Mouse (Mus musculus): Measurements from ENCODE around the gene Zscan21.
A peak's percentile ranks its signal among the peaks of the same experiment; 100 is the strongest.
"Not testable (repeated sequence)": the region's sequence is repeated elsewhere in the genome, so short reads cannot be mapped to it uniquely, and the experiment has no call there.

The Zscan21 gene

DNA sequence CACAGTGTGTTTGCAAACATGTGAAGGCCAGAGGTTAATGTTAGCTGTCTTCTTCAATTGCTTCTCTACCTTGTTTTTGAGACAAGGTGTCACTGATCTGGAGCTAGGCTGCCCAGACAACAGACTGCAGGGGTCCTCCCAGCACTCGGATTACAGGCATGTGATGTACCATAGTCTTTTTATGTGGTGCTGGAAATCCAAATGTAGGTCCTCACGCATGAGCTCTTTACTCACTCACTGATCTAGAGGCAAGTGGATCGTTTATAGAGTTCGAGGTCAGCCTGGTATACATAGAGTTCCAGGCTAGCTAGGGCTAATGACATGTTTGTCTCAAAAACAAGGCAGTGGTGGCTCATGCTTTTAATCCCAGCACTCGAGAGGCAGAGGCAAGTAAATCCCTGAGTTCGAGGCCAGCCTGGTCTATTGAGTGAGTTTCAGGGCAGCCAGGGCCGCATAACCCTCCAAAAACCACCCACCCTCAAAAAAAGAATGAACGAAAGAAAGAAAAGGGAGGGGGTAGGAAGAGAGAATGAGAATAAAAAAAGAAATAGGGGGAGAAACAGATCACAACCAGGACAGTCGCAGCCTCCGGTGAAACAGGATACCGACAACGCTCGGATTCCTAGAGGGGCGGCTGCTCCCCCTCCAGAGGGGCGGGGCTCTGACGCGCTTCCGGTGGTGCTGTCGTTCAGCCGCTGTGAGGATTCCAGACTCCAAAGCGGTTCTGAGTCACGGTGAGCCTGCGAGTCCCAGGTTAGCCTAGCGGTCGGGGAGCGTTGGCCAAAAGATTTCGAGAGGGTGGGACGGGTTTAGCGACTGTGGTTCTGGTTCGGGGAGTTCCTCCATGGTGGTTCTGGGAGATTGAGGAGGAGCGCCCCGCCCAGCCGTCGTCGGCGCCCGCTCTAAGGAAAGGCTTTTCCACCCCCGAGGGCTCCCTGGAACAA is at the start of gene Zscan21:
Gene Zscan21, plus strand, starts transcription at position 649 of the 944 bp plus-strand sequence.
- DNase-seq: peak; percentile 75 to 84

DNA sequence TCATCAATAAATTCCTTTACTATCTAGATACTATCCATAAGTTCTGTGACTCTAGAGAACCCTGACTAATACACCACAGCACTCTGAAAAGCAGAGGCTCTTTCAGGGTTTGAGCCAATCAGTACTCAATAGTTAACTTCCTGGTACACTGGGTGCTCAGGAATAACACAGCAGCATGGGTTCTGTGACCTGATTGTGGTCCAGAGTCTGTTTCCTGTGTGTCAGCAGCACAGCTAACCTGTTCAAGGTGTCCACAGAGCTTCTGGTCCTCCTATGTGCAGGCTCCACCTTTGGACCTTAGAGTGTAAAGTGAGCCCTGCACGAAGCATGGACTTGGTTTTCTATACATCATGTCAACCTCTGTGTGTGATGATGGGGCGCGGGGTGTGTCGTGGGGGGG is 42.9 kb upstream of the Zscan21 start:
- DNase-seq: no peak

- no peak for DNase-seq
These were observed 41.0 kb upstream of the Zscan21 start for GRCm38 (mm10) chr5:138075684-138076083.

GRCm38 (mm10) chr5:138076148-138076547 is 40.6 kb upstream of the Zscan21 start:
- DNase-seq: no peak

- no peak for DNase-seq
These were observed 36.2 kb upstream of the Zscan21 start for GRCm38 (mm10) chr5:138080456-138080855.

DNA sequence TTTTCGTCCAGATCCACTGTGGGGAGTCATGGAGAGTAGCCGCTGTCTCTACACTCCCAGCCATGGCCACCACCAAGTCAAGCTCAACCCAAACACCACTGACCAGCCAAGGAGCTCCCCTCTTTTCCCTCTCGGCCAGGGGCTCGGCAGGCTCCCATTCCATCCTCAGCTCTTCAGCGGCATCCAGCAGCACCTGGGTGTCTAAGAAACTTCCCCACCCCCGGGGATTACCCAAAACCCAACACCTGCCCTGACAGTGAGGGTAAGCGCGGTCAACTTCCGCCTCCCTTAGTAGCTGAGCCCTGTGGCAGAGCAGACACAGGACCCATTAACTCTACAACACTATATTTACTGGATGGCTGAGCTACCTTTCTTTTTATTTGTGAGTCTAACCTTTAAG is 35.3 kb upstream of the Zscan21 start:
- DNase-seq: no peak

DNA sequence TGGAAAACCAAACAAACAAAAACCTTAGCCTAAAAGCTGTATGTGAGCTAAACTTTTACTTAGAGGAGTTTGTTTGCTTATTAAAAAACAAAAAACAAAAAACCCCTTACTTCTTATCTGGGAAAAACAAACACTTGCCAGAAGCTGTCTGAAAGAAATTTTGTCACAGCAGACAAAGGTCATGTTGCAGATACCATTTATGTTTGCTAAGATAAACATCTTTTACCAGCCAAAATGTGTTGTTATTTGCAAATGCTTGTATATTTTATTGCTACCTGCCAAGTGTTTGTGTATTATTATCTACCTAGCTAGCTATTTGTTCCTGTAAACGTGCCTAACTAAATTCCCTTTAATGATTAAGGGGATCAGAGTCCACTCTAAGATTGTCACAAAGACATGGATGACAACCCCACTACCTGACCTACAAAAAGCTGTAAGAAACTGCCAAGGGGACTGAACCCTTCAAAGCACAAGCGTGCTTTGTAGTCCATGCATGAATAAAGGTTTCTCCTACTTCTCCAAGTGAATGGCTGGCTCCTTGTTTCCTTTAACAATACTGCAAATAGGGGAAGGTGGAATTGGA is 33.3 kb upstream of the Zscan21 start:
- no peak for DNase-seq

GRCm38 (mm10) chr5:138083936-138084335 is 32.8 kb upstream of the Zscan21 start:
- DNase-seq: no peak

DNA sequence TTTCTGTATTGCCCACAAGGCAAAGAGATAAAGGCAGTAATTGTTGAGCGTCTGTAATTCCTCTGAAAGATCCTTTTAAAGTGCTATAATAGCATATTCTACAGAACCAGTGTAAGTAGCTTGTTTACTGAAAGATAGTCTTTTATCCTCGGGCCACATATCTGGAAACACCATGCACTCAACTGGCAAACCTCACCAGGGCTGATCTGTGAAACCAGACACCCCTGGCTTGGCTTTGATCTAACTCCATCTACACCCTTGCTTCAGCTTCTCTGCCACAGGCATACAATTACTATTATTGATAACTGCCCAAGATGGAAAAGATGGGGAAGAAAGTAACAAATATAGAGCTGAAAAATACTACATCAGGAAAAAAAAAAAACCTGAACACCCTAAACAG is 32.2 kb upstream of the Zscan21 start:
- DNase-seq: peak in 1 of 2 experiments; percentile 3

- DNase-seq: peak; percentile 49 to 58
These were observed 31.7 kb upstream of the Zscan21 start, which contains the start of gene Zkscan1 for GRCm38 (mm10) chr5:138084996-138085395. Gene Zkscan1, plus strand, starts transcription at chr5:138085084.

- no peak for DNase-seq
These were observed 31.2 kb upstream of the Zscan21 start for GRCm38 (mm10) chr5:138085421-138085911.

GRCm38 (mm10) chr5:138086842-138087241 is 29.9 kb upstream of the Zscan21 start:
- no peak for DNase-seq

DNA sequence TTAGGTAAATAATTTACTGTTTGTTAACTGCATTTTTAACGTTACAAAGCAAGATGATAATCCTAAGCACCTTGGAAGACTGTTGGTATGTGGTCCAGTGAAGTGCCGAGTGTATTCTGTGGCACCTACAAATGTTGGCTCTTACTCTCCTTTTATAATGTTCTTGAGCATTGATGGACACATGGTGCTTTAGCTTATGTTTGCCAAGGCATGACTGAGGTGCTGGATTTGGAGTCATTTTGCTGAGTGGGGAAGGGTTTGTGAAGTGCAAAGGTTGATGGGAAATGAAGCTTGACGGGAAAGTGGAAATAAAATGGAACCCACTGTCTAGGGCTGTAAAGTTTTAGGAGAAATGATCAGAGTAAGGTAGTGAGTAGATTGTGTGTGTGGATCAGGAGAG is 28.3 kb upstream of the Zscan21 start:
- no peak for DNase-seq

GRCm38 (mm10) chr5:138089108-138089551 is 27.6 kb upstream of the Zscan21 start:
- DNase-seq: no peak

DNA sequence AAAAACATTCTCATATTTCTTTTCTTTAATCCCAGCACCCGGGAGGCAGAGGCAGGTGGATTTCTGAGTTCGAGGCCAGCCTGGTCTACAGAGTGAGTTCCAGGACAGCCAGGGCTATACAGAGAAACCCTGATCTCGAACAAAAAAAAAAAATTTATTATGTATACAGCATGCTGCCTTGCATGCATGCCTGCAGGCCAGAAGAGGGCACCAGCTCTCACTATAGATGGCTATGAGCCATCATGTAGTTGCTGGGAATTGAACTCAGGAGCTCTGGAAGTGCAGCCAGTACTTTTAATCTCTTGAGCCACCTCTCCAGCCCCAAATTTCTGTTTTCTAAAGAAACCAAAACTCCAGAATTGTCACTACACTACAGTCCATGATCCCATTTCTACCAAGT is 26.4 kb upstream of the Zscan21 start:
- DNase-seq: peak in 1 of 2 experiments; percentile 5

DNA sequence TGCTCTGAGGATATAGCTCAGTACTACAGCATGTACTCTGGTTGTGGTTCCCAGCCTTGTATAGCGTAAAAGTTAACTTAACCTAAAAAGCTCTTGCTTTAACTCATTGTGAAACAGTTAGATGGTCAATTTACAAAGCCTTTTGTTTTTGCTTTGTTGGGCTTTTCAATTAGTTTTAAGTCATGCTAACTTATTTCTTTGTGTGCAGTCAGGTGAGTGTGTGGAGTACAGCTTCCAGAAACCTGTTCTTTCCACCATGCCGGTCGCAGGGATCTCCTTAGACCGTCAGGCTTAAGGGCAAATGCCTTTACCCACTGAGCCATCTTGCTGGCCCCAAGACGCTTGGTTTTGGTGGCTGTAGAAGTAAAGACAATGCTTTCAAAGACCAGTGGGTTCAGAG is 26.0 kb upstream of the Zscan21 start:
- no peak for DNase-seq

GRCm38 (mm10) chr5:138092771-138093170 is 23.9 kb upstream of the Zscan21 start:
- no peak for DNase-seq

GRCm38 (mm10) chr5:138094474-138094873 is 22.2 kb upstream of the Zscan21 start:
- DNase-seq: no peak

DNA sequence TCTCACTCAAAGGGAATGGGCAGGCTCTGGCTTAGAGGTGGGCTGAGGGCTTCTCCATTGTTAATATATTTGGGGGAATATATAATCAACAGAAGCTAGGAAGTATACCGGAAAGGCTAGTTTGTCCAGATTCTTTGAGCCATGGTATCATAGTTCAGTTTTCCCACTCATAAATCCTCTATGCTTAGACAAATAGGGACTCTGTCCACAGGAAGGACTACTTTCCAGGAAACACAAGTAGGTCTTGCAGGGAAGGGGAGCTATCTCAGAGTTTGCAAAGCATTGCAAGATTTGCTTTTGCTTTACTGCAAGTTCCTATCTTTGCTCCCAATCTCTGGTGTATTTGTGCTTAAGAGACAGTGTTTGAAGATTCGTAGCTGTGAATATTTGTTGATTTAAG is 11.7 kb upstream of the Zscan21 start:
- no peak for DNase-seq

DNA sequence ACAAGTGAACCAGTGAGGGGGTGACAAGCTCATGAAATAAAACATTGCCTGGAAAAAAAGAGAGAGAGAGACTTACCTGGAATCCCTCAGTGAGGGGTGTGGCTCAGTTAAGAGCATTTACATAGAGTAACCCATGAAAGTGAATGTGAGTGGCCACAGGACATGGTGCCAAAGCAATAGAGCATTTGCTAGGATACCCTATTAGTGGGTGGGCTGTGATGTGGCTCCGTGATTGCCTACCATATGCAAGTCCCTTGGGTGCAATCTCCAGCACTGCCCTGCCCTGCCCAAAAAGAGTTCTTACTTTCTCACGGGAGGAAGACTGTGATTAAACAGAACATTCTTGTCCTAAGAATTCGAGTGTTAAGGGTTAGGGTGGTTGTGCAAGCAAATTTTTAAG is 9.6 kb upstream of the Zscan21 start:
- DNase-seq: no peak

DNA sequence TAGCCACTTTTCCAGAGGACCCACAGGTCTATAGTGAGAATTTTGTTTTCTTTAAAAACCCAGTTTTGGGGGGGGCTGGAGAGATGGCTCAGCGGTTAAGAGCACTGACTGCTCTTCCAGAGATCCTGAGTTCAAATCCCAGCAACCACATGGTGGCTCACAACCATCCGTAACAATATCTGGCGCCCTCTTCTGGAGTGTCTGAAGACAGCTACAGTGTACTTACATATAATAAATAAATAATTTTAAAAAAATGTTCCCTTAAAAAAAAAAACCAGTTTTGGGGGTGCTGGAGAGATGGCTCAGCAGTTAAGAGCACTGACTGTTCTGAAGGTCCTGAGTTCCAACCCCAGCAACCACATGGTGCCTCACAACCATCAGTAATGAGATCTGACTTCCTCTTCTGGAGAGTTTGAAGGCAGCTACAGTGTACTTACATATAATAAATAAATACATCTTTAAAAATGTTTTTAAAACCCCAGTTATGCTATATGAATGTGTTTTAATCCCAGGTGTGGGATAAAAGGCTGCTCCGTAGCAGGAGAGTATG is 6.8 kb upstream of the Zscan21 start:
- not testable (repeated sequence) for DNase-seq

- no peak for DNase-seq
These were observed 704 bp downstream of the Zscan21 start for GRCm38 (mm10) chr5:138117199-138118015.

GRCm38 (mm10) chr5:138118041-138118440 is 1.3 kb downstream of the Zscan21 start:
- no peak for DNase-seq
